Mouse (Mus musculus): Measurements from ENCODE around the gene Stt3b.

The Stt3b gene

DNA sequence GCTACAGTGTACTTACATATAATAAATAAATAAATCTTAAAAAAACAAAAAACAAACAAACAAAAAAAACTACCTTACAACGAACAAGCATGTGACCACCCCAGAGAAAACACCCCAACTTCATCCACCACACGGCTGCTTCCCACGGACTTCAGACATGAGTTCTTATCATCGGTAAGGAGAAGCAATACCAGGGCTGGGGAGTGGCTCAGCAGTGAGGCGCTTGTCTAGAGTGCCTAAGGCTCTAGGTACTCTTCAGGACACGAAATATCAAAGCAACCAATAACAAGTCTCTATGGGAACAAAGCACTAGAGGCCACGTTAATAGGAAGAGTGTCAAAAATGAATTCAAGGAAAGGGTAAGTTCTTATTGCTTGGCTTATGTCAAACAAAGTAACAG, 49.8 kb downstream of the Stt3b start:
- no peak for DNase-seq

DNA sequence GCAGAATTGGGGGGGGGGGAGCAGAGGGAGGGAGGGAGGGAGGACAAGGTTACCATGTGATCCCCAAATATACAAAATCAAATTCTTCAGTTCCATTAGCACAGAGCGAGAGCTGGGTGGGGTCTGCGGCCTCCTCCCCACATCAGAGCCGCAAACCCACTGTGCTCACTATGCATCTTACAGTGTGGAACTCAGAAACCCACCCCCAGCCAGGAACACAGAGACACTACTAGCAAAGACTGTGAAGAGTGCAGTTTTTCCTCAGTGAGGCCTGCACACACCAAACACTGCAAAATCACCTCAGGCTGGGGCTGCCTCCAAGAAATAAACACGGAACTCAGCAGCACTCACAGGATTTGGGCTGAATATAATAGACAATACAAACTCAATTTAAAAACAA, 50.4 kb downstream of the Stt3b start:
- DNase-seq = no peak

DNA sequence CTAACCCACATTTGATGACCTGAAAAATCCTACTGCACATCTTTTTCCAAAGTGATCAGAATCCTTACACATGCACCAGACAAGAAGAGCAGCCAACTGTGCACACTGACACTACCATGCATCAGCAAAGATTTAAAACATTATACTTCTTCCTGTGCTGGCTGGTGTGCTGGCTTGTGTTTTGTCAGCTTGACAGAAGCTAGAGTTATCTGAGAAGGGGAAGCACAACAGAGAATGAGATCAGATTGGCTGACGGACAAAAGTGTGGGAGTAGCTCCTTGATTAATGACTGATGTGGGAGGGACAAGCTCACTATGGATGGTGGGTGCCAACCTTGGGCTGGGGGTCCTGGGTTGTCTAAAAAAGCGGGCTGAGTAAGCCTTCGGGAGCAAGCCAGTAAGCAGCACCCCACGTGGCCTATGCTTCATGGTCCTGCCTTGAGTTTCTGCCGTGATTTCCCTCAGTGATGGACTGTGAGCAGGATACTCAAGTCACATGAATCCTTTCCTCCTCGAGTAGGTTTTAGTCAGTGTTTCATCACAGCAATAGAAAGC, 52.4 kb downstream of the Stt3b start:
- peak; percentile 12 to 25 for DNase-seq

DNA sequence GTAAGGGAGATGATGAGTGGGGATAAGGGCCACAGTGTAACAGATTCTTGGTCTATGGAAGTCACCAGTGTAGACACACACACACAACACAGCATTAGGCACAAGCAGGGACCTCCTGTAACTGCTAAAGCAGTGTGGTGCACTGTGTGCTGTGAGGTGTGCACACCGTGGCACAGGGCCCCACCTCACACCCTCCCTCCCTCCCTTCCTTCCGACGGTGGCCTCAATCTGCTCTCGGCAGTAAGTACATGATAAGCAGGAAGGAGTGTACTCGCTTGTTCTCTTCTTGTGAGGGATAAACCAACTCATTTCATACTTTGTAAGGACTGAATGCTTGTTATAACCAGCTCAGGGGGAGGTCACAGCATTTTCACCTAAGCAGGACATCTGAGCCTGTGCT, 61.1 kb downstream of the Stt3b start:
- no peak for DNase-seq

DNA sequence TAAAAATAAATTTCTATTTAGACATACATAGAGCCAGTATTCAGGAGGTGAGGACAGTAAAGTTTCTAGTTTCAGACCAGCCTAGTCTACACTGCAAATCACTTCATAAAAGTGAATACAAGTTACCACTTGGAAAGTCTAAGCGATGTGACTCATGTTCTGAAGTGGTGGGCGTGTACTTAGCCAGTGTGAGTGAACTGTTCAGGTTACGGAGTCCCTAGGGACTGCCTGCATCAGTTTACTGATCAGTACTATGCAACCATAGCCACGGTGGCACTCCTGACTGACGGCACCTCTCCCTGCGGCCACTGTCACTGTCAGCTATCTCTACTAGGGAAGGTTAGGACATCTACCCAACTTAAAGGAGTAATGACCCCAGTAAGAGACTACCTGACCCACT, 65.1 kb downstream of the Stt3b start:
- no peak for DNase-seq

DNA sequence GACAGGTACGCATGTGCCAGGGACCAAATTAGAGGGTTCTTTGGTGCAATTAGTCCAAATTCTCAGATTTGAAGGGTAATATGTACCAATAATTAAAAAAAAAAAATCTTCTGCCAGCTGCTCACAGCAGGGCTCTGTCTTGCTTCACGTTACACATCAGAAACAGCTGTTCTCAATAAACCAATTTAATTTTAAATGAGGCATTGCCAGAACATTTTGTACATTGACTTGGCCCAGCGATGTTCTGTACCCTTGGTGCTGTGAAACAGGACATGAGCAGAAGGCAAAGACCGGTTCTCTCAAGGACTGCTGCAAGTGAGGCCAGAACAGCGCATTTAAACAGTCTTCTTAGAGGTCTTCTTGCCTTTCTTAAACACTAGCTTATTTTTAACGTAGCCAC, 66.6 kb downstream of the Stt3b start:
- DNase-seq = no peak

DNA sequence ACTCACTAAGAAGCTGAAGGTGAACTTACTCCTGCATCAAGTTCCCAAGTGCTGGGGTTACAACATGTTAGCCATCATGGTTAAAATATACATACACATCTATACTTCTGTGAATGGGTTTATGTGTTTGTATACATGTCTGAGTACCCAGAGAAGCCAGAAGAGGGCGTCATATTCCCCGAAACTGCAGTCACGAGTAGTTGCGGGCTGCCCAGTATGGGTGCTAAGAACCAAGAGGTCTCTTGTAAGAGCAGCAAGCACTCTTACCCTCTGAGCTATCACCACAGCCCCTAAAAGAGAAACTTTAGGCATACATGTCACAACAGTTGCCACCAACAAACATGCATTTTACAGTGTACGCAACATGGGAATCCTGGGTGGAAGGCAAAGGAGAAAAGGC, 70.4 kb downstream of the Stt3b start:
- DNase-seq = no peak

DNA sequence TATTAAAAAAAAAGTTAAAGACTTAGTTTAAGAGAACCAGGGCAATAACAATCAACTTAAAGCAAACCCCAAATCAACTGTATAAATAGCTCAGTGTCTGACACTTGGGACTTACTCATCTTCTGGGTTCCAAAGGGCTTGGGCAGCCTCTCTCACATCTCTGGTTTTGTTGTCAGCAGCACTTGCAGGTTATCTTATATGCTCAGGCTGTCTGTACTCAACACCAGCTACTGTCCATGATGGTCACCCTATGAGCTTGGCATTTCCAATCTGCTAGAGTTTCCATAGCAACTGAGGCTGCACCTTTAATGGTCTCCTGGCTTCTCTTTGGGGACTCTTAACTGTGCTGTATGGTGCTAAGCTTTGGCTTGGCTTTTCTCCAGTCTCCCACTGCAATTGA, 72.3 kb downstream of the Stt3b start:
- no peak for DNase-seq

DNA sequence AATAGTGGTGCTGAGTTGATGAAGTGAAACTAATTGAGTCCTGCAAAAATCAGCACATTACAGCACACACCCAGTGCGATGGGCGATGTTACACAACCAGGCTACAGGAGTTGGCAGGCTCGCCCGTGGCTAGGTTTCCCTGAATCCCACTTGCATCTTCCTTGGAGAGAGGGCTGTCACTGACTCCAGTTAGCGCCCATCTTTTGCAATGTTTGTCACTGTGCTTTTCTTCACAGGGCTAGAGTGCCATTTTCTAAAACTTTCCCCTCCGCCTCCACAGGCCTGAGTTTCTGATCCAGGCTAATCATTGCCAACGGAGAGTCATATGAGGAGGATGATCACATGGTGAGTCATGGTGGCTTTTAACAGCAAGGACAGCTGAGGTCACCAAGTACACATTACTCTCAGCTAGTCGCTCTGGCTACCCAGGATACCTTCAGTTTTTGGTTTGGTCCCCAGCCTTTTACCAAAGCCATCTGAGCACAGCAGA, 73.8 kb downstream of the Stt3b start:
- DNase-seq = peak in 1 of 2 experiments; percentile 40

DNA sequence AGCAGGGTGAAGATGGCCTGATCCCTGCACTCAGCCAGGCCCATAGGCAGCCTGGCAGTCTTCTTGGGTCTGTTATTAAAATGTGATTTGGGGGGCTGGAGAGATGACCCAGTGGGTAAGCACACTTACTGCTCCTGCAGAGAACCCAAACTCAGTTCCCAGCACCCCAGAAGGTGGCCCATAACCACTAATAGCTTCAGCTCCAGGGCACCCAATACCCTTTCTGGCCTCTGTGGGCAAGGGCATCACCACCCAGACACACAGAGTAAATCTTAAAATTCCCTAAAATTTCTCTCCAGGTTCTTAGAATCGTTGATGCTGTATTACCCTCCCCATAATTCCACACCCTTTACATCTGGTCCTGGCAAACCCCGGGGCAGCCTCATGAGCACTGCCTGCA, 75.7 kb downstream of the Stt3b start:
- no peak for DNase-seq

DNA sequence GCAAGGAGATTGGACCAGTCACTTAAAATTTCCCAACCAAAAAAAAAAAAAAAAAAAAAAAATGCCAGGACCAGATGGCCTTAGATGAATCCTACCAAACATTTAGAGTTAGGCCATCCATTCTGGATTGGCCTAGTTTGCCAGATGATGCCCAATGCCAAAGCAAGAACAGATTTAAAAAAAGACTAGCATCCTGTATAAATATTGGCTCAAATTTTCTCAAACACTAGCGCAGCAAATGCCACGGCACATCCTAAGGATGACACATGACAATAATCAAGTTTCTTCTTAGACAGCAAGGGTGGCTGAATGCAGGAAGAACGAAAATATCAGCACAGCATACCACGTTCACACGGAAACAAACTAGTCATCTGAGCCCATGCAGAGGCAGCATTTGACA, 76.5 kb downstream of the Stt3b start:
- DNase-seq = no peak

DNA sequence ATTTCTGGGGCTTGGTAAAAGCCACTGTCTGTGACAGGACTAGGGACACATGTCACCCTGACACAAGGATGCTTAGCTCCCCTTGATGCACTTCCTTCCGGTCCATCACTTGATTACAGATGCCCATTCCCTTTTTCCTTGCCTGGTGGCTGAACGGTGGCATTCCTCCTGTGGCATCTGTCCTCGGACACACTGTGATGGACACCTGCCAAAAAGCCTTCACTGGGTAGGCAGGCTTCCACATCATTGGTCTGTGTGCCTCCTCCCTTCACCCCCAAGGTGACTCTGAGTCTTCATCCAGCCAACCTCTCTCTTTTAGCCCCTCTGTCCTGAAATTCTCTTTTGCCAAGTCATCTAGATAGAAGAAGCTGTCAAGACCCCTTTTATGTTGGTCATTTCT, 78.7 kb downstream of the Stt3b start:
- no peak for DNase-seq

DNA sequence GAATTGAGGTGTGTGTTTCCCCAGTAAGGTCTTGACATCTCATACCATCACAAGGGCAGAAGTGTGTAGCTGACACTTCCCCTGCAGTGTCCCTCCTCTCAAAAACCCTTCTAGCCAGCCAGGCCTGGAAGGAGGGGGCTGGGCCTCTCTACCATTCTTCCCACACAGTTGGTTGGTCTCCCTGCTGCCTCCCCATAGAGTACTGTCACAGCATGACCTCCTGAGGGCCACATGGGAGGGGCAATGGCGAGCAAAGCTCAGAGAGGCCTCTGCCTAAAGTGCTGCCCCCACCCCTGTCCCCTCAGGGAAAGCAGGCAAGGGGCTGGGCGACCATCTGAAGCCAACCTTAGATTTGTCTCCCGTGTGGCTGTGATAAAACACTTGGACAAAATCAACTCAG, 80.1 kb downstream of the Stt3b start:
- DNase-seq = no peak

DNA sequence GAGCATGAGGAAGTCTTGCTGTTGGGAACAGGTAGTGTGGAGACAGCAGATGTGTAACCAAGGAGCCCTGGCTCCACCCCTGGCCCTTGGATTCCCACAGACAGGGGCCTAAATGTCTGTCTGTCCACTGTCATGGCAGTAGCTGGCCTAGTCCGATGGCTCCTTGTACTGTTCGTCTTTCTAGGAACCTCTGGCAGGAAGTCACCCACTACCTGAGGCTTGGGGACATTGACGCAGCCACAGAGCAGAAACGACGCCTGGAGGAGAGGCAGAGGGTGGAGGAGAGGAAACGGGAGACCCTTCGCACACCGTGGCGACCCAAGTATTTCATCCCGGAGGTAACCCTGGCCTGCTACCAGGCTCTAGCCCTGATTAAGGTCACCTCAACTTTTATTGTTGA, 80.5 kb downstream of the Stt3b start:
- DNase-seq = no peak

DNA sequence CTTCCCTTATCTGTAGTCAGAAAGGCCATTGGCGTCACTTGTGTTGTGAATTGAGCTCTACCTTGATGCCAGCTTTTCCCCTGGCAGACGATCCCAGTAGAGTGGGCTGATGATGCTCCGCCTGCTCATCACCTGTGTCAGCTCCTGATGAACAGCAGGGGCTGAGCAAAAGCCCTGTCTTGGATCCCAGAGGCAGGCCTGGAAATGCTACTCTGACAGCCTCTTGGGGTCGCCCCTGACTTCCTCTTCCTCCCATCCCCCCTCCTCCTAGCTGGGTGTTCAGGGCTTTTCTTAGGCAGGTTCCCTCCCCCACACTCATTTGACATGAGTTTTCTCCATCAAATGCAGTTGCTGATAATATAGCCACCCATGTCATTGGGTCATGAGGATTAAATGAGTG, 81.1 kb downstream of the Stt3b start:
- no peak for DNase-seq

DNA sequence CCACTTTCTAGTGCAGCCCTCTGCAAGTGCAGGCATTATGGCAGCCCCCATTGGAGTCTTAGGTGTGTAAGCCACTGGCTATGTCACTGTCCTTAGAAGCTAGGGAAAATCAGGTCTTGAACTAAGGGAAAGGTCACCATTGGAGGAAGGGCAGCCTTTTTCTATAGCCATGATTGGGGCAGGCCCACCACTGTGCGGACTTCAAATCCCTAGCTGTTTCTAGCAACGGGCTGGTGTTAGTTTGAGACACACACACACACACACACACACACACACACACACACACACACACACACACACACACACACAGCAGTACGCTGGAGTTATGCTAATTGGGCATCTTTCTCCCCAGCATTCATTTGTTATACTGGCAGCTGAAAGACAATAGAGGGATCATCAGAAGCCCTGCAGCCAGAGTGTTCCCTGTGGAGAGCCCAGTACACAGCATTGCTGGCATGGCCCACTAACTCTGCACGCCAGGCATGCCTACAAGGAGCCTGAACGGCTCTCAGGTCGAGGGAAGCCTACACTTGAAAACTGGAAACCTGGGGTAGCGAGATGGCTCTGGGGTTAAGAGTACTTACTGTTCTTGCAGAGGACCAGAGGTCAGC, 85.4 kb downstream of the Stt3b start:
- no peak for DNase-seq

DNA sequence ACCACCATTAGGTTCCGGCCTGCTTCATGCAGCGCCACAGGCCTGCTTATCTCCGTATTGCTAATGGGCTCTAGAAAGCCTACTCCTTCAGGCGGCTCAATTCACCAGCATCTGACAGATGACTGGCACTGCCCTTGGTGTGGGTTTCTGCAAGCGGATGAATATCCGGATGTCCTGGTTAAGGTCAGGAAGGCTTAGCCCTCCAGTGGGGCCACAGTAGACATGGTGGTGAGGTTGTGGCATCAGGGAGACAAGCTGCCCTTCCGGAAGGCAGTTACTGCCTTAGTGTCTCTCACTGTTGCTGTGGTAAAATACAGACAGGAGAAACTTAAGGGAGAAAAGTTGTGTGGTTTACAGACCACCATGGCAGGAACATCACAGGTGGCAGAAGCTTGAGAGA, 89.0 kb downstream of the Stt3b start:
- DNase-seq = no peak

DNA sequence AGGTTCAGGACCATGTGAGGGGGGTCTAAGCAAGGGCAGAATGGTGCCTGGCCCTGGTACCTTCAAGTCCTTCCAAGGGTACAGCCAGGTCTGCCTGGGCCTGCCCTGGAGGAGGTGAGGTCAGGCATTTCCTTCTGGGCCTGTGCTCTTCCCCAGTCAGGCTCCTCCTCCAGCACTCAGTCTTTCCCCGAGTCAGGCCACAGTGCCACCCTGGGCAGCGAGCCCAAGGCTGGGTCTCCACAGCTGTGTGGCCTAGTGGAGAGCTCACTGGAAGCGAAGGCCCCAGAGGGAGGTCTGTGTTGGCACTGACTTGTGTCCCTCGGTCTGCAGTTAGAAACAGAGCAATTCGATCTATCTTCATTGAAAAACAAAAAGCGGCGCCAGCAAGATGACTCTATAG, 89.8 kb downstream of the Stt3b start:
- DNase-seq = no peak

DNA sequence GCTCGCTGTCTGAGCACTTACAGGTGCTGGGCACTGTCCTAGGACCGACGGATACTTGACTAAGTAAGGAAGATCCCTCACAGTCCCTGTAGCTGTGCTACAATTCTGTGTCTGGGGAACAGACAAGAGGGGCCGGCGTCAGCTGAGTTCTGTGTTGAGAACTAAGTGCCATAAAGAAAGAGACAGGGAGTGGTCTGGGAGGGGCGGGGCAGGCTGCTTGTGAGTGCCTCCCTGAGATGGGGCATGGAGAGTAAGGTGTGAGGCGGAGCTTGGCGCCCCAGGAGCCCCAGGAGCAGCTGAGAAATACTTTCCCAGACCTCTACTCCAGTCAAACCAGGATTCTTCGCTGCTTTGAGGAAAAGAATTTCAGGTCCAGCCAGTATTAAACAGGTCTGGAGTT, 92.2 kb downstream of the Stt3b start:
- peak in 1 of 2 experiments; percentile 16 for DNase-seq

DNA sequence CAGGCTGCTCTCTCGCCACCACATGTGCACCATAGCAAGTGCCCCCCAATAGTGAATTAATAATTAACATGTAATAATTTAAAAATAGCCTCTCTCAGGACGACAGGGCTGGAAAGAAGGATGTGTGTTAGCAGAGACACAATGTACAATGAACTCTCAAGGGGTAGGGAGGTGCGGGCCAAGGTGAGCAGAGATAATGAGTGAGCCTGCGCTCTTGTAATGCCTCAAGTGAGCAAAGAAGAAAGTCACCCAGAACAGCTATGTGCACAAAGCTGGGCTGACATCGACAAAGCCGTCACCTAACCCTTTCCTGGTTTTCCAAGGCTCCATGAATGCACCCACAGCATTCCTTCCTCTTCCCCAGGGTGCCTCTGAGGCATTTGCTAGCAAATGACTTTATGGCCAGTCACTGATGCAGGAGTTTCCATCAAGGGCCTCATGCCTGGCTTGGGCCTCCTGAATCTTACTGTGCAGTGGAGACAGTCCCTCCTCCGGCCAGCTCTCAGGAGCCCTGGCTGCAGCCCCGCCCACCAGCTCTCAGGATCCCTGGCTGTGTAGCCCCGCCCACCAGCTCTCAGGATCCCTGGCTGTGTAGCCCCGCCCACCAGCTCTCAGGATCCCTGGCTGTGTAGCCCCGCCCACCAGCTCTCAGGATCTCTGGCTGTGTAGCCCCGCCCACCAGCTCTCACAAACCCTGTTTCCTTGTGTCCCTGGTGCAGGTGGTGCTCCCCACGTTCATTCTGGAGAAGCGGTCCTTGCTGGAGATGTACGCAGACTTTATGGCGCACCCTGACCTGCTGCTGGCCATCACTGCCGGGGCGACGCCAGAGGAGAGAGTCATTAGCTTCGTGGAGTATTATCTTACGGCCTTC, 94.2 kb downstream of the Stt3b start:
- DNase-seq = peak; percentile 80 to 90

DNA sequence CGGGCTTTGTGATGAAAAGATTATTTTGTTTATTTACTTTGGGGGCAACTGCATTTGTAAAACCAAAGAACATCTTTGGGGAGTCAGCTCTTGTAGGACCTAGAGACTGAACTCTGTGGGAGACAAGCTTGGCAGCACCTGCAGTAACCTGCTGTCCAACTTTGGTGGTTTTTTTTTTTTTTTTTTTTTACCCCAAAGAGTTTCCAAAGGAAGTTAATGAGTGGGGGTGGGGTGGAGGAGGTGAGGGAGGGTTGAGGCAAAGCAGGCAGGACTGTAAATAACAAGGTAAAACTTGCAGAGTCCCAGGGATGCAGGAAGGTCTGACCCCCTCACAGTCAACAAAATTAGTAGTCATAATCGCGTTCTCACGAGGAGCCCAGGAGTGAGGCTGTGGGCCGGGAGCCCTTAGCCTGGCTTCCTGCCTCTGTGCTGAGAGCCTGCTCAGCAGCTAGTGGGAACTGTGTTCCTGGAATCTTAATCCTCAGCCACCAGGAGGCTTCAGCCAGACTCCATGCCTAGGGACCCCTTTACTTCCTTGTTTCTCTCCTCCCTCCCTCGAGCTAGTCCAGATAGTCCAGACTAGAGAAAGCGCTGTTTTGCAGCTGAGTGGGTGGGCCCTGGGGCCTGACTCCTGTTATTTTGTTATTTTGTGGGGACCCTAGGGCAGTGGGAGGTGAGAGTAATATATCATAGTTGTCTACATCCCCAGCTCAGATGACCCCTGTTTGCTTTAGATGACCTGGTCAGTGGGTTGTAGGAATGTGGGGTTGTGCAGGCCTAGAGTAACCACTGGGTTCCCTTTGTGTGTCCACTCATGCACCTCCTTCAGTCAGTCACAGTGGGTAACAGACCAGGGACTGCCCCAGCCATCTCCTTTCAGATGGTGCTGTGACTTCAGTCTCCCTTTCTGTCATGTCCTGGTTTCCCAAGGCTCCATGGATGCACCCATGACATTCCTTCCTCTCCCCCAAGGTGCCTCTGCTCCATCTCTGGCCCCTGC, 95.3 kb downstream of the Stt3b start:
- peak; percentile 24 to 42 for DNase-seq

DNA sequence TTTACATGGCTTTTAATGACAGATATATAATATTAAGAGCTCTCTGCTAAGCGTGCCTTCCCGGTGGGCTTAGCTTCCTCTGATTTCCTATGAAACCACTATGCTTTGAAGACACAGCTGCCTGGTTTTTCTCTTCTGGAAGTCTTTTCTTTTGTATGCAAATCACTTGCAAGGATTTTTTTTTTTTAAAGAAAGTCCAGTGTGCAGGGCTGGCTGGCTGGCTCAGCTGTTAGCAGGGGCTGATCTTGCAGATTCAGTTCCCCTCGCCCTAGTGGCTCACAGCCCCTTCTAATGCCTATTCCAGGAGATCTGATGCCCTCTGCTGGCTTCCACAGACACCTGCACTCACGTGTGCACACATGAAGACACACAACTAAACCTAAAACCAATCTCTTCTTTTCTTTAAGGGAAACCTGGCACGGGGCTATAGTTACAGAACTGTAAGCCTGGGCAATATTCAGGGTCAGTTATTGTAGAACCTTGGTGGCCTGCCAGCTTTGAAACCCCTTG, 96.4 kb downstream of the Stt3b start:
- no peak for DNase-seq

DNA sequence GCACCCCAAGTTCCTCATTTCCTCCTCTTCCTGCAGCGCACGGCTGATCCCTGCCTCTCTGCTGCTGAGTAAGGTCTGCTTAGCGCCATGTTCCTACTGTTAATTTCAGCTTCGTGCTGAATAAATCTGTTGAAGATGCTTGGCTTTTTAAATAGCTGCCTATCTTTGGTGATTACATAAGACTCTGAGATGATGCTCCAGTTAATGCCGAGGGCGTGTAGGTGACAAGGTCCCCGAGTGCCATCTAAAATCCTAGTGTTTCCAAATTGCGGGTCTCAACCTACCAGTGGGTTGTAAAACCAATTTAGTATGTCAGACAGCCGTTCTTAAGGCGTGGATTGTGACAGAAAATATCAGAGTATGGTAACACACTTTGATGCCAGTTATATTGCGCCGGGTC, 99.7 kb downstream of the Stt3b start:
- no peak for DNase-seq
